Mouse (Mus musculus): ENCODE data around the gene Dusp11. TPM values are rescaled to one million over a fixed set of nuclear protein-coding genes. Genes with fewer than 3 reads are reported as not detected.
A peak's percentile ranks its signal among the peaks of the same experiment; 100 is the strongest.
"Not testable (repeated sequence)": the region's sequence is repeated elsewhere in the genome, so short reads cannot be mapped to it uniquely, and the experiment has no call there.

The Dusp11 gene
- total RNA-seq (2022): 10 to 100 TPM; 19.5 to 23.2 (median 22.1) TPM

- peak; percentile 82 to 86 for DNase-seq (ENCODE audit: low spot score in 2 of 2)
Measured at GRCm38 (mm10) chr6:85961101-85962091, at the start of gene Dusp11. TSS of gene Dusp11 (minus strand) at chr6:85961667.

GRCm38 (mm10) chr6:86009980-86010379, 48.5 kb upstream of the Dusp11 start:
- DNase-seq (ENCODE audit: low spot score in 2 of 2): no peak

GRCm38 (mm10) chr6:86004271-86005148, 43.0 kb upstream of the Dusp11 start:
- DNase-seq (ENCODE audit: low spot score in 2 of 2): peak; percentile 31 to 54

- no peak for DNase-seq (ENCODE audit: low spot score in 2 of 2)
Measured at GRCm38 (mm10) chr6:86003405-86003925, 42.0 kb upstream of the Dusp11 start.

GRCm38 (mm10) chr6:85990774-85991173, 29.3 kb upstream of the Dusp11 start:
- not testable (repeated sequence) for DNase-seq (ENCODE audit: low spot score in 2 of 2)

GRCm38 (mm10) chr6:85989570-85989969, 28.1 kb upstream of the Dusp11 start:
- DNase-seq (ENCODE audit: low spot score in 2 of 2): not testable (repeated sequence)

- no peak for DNase-seq (ENCODE audit: low spot score in 2 of 2)
Measured at GRCm38 (mm10) chr6:85984351-85984750, 22.9 kb upstream of the Dusp11 start.

- DNase-seq (ENCODE audit: low spot score in 2 of 2): not testable (repeated sequence)
Measured at GRCm38 (mm10) chr6:85978736-85979135, 17.3 kb upstream of the Dusp11 start.

GRCm38 (mm10) chr6:85976242-85976641, 14.8 kb upstream of the Dusp11 start:
- no peak for DNase-seq (ENCODE audit: low spot score in 2 of 2)

GRCm38 (mm10) chr6:85975761-85976160, 14.3 kb upstream of the Dusp11 start:
- no peak for DNase-seq (ENCODE audit: low spot score in 2 of 2)

GRCm38 (mm10) chr6:85974941-85975617, 13.6 kb upstream of the Dusp11 start:
- no peak for DNase-seq (ENCODE audit: low spot score in 2 of 2)

GRCm38 (mm10) chr6:85973336-85973735, 11.9 kb upstream of the Dusp11 start:
- no peak for DNase-seq (ENCODE audit: low spot score in 2 of 2)

- no peak for DNase-seq (ENCODE audit: low spot score in 2 of 2)
Measured at GRCm38 (mm10) chr6:85972699-85973098, 11.2 kb upstream of the Dusp11 start.

GRCm38 (mm10) chr6:85969889-85970288, 8.4 kb upstream of the Dusp11 start:
- DNase-seq (ENCODE audit: low spot score in 2 of 2): no peak

GRCm38 (mm10) chr6:85966686-85967085, 5.2 kb upstream of the Dusp11 start:
- DNase-seq (ENCODE audit: low spot score in 2 of 2): no peak

GRCm38 (mm10) chr6:85966081-85966480, 4.6 kb upstream of the Dusp11 start:
- DNase-seq (ENCODE audit: low spot score in 2 of 2): not testable (repeated sequence)

- no peak for DNase-seq (ENCODE audit: low spot score in 2 of 2)
Measured at GRCm38 (mm10) chr6:85957581-85957980, 3.9 kb downstream of the Dusp11 start.

GRCm38 (mm10) chr6:85948549-85948948, 12.9 kb downstream of the Dusp11 start:
- DNase-seq (ENCODE audit: low spot score in 2 of 2): no peak

GRCm38 (mm10) chr6:85942469-85942868, 19.0 kb downstream of the Dusp11 start:
- DNase-seq (ENCODE audit: low spot score in 2 of 2): no peak

- DNase-seq (ENCODE audit: low spot score in 2 of 2): no peak
Measured at GRCm38 (mm10) chr6:85938701-85939100, 22.8 kb downstream of the Dusp11 start.

All from gastrocnemius, adult 8-10 months (tissue).